Mouse (Mus musculus): ENCODE data around the gene Sfxn3. TPM values are rescaled to one million over a fixed set of nuclear protein-coding genes. Genes with fewer than 3 reads are reported as not detected.

The Sfxn3 gene
- polyA plus RNA-seq, 1 experiment from 2014 or later = 6.8 TPM

DNA sequence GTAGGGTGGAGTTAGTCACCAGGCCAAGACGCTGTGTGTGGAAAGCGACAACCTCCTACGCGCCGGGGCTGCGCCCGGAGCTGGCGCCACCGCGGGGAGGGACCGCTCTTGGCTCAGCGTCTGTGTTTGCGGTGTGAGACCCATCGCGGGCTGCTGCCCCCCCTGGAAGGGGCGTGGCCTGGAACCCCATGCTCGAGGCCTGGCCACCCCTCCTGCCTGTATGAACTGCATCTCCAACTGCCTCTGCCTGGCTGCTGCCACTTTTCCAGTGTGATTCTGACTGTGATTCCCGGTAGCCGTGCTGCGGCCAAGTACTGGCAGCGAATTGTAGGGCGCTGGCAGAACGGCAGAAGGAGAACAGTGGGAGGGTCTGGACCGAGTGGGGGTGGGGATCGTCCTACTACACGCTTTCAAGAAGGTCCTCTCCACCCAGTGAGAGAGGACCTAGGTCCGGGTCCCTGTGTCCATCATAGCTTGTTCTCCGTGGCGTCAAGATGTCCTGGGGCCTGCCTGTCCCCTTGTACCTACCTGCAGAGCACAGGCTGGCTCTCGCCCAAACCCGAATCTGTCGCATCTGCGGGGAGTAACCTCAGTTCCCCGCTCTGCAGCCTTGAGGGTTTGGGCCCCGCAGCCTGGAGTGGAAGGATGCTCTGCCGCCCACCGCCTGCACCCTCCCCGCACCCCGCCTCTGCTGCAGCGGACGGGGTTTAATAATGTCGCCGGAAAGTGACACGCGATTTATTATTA lies 32.6 kb downstream of the Sfxn3 start:
- no peaks in the 10 kb centered on the region for H3K9me3 ChIP-seq (ENCODE audit: control insufficient read depth, low read length)
- no peak overlapping the region for H3K9ac ChIP-seq (ENCODE audit: low read depth, low read length)
- DNase-seq (ENCODE audit: low spot score) (no peak), ATAC-seq (replicated peaks; ENCODE audit: low FRiP score) (no peak)
- H3K27me3 ChIP-seq (replicated peaks; ENCODE audit: control insufficient read depth, insufficient read depth, low read length) = peaks cover 83% of the 10 kb centered on the region
- 2% methylated on average over 45 of the region's 45 CpGs for WGBS
- peak overlapping the region; percentile 61 for H3K4me2 ChIP-seq
- no peak overlapping the region for H3K27ac ChIP-seq (ENCODE audit: low read depth, low read length)
- peak overlapping the region; percentile 39 for H3K4me3 ChIP-seq (ENCODE audit: low read depth, low read length)
- H3K4me1 ChIP-seq (replicated peaks; ENCODE audit: control insufficient read depth, insufficient read depth, low read length) = peaks cover 44% of the 10 kb centered on the region
- no peaks in the 10 kb centered on the region for H3K36me3 ChIP-seq (ENCODE audit: control insufficient read depth, insufficient read depth, low read length)

- Histone ChIP-seq H3K4me3 (ENCODE audit: low read depth, low read length) (peak overlapping the region; percentile 39), H3K4me1 (replicated peaks; ENCODE audit: control insufficient read depth, insufficient read depth, low read length) (peaks cover 41% of the 10 kb centered on the region), H3K36me3 (ENCODE audit: control insufficient read depth, insufficient read depth, low read length) (no peaks in the 10 kb centered on the region), H3K27me3 (replicated peaks; ENCODE audit: control insufficient read depth, insufficient read depth, low read length) (peaks cover 87% of the 10 kb centered on the region), H3K9me3 (ENCODE audit: control insufficient read depth, low read length) (no peaks in the 10 kb centered on the region), H3K9ac (ENCODE audit: low read depth, low read length) (no peak overlapping the region), H3K4me2 (peak overlapping the region; percentile 61), H3K27ac (ENCODE audit: low read depth, low read length) (no peak overlapping the region)
- ATAC-seq (replicated peaks; ENCODE audit: low FRiP score) (no peak), DNase-seq (ENCODE audit: low spot score) (no peak)
- 1% methylated on average over 17 of the region's 17 CpGs for WGBS
These were observed 33.4 kb downstream of the Sfxn3 start for GRCm38 (mm10) chr19:45080711-45081110.

DNA sequence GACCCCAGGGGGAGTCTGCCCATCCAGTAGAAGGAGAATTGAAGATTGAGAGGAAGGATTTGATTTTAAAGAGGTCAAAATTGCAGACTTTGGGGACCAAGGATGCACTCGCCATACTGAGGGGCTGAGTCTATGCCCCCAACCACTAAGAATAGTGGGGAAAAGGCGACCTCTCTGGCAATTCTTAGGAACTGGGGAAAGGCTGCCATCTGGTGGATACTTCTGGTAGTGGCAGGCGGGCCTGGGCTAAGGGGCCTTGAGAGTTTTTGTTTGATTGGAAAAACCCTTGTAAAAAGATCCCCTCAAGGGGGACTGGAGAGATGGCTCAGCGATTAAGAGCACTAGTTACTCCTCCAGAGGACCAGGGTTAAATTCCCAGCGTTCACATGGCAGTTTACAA lies 34.0 kb downstream of the Sfxn3 start:
- Histone ChIP-seq H3K4me1 (replicated peaks; ENCODE audit: control insufficient read depth, insufficient read depth, low read length) (peaks cover 37% of the 10 kb centered on the region), H3K4me3 (ENCODE audit: low read depth, low read length) (peak overlapping the region; percentile 5; the same call in 1 of the 2 replicates)

DNA sequence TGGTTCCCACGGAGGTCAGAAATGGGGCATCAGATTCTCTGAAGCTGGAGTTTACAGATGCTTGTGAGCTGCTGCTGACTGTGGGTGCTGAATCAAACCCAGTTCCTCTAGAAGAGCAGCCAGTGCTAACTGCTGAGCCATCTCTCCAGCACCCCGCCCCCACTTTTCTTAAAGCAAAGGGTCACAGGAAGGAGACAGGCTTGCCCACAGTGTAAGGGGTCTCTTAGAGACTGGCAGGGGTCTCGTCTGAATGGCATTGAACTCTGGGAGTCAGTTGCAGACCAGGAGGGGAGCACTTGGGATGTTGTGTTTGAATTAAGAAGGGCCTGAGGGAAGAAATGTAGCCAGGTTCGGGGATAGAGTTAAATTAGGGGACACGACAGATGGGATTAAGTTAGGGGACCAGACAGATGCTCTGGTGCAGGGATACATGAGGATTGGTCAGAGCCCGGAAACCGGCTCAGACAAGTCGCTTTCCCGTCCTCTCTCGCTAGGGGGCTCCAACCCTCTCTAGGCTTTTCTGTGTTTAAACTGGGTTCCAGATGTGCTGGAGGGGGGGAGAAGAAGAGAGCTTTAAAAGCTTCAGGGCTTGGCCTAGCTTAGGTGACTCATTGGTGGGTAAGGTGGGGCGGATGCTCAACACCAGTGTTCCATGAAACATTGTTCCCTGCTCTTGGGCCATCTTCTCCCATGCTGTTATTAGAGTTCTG lies 34.7 kb downstream of the Sfxn3 start:
- Histone ChIP-seq H3K27me3 (replicated peaks; ENCODE audit: control insufficient read depth, insufficient read depth, low read length) (peaks cover 85% of the 10 kb centered on the region), H3K4me1 (replicated peaks; ENCODE audit: control insufficient read depth, insufficient read depth, low read length) (peaks cover 32% of the 10 kb centered on the region), H3K4me2 (no peak overlapping the region), H3K27ac (ENCODE audit: low read depth, low read length) (no peak overlapping the region), H3K4me3 (ENCODE audit: low read depth, low read length) (no peak overlapping the region), H3K36me3 (ENCODE audit: control insufficient read depth, insufficient read depth, low read length) (no peaks in the 10 kb centered on the region), H3K9me3 (ENCODE audit: control insufficient read depth, low read length) (no peaks in the 10 kb centered on the region), H3K9ac (ENCODE audit: low read depth, low read length) (no peak overlapping the region)
- DNase-seq (ENCODE audit: low spot score) (no peak), ATAC-seq (replicated peaks; ENCODE audit: low FRiP score) (no peak)
- WGBS = 21% methylated on average over 11 of the region's 11 CpGs

More for the DNA sequence above, 34.0 kb downstream of the Sfxn3 start:
- Histone ChIP-seq H3K9ac (ENCODE audit: low read depth, low read length) (no peak overlapping the region), H3K27me3 (replicated peaks; ENCODE audit: control insufficient read depth, insufficient read depth, low read length) (peaks cover 87% of the 10 kb centered on the region), H3K36me3 (ENCODE audit: control insufficient read depth, insufficient read depth, low read length) (no peaks in the 10 kb centered on the region), H3K4me2 (peak overlapping the region; percentile 35; the same call in 1 of the 2 replicates), H3K27ac (ENCODE audit: low read depth, low read length) (no peak overlapping the region), H3K9me3 (ENCODE audit: control insufficient read depth, low read length) (no peaks in the 10 kb centered on the region)
- 2% methylated on average over 5 of the region's 5 CpGs for WGBS
- ATAC-seq (replicated peaks; ENCODE audit: low FRiP score) (no peak), DNase-seq (ENCODE audit: low spot score) (peak; percentile 74)

DNA sequence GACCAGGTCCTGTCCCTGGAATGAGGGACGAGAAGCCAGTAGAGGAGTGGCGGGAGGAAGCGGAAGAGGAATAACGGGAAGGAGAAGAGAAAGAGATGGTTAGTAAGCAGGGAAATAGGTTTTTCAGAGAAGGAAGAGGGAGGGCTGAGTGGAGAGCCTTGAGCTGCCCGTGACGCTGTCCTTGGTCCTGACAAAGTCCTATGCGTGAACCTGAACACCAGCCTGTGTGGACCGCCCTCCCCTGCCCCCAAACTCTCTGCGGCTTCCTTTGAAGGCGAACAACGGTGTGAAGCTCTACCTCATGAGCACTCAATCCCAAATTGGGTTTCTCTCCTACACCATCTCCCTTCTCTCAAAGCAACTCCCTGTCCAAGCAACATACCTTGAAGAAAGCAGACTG lies 50.6 kb downstream of the Sfxn3 start:
- DNase-seq (ENCODE audit: low spot score) (no peak), ATAC-seq (replicated peaks; ENCODE audit: low FRiP score) (no peak)
- peaks cover 15% of the 10 kb centered on the region for H3K27me3 ChIP-seq (replicated peaks; ENCODE audit: control insufficient read depth, insufficient read depth, low read length)
- no peaks in the 10 kb centered on the region for H3K36me3 ChIP-seq (ENCODE audit: control insufficient read depth, insufficient read depth, low read length)
- no peak overlapping the region for H3K4me2 ChIP-seq
- 17% methylated on average over 11 of the region's 11 CpGs for WGBS
- H3K9ac ChIP-seq (ENCODE audit: low read depth, low read length) = no peak overlapping the region
- no peak overlapping the region for H3K4me3 ChIP-seq (ENCODE audit: low read depth, low read length)
- H3K4me1 ChIP-seq (replicated peaks; ENCODE audit: control insufficient read depth, insufficient read depth, low read length) = no peaks in the 10 kb centered on the region
- no peak overlapping the region for H3K27ac ChIP-seq (ENCODE audit: low read depth, low read length)
- H3K9me3 ChIP-seq (ENCODE audit: control insufficient read depth, low read length) = no peaks in the 10 kb centered on the region

DNA sequence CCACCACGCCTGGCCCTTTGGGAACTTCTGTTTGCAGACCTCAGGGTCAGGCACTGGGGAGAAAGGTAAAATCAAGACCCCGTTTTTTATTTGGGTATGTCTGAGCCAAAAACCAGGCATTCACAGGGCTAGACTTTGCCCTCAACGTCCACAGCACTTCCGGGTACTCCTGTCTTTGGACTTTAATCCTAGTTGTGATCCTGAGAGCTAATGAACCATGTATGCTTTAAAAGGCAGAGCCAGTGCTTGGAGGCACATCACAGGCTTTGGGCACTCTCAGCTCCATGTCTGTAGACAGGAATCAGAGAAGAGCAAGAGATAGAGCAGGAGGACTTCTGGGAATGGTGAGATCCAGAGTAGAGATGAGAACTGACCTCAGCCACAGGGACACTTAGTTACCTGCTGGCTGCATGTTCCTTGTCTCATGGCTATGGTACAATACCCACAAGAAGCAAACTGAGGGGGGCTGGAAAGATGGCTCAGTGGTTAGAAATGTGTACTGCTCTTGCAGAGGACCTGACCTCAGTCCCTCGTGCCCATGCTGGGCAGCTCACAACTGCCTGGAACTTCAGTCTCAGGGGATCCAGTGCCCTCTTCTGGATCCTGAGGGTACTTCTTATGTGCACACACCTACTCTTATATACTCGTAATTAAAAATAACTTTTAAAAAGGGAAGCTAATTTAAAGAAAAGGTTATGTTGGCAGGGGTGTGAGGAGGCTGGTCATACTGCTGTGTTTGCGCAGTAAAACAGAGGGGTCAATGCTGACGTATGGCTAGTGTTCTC lies 53.4 kb downstream of the Sfxn3 start:
- Histone ChIP-seq H3K9ac (ENCODE audit: low read depth, low read length) (no peak overlapping the region), H3K4me3 (ENCODE audit: low read depth, low read length) (no peak overlapping the region), H3K36me3 (ENCODE audit: control insufficient read depth, insufficient read depth, low read length) (no peaks in the 10 kb centered on the region), H3K4me1 (replicated peaks; ENCODE audit: control insufficient read depth, insufficient read depth, low read length) (no peaks in the 10 kb centered on the region), H3K9me3 (ENCODE audit: control insufficient read depth, low read length) (no peaks in the 10 kb centered on the region), H3K4me2 (no peak overlapping the region), H3K27ac (ENCODE audit: low read depth, low read length) (no peak overlapping the region), H3K27me3 (replicated peaks; ENCODE audit: control insufficient read depth, insufficient read depth, low read length) (peaks cover 42% of the 10 kb centered on the region)
- no peak for DNase-seq (ENCODE audit: low spot score)
- ATAC-seq (replicated peaks; ENCODE audit: low FRiP score) = no peak
- 62% methylated on average over 8 of the region's 8 CpGs for WGBS

GRCm38 (mm10) chr19:45105591-45105990 lies 58.3 kb downstream of the Sfxn3 start:
- Histone ChIP-seq H3K9me3 (ENCODE audit: control insufficient read depth, low read length) (no peaks in the 10 kb centered on the region), H3K27ac (ENCODE audit: low read depth, low read length) (no peak overlapping the region), H3K4me1 (replicated peaks; ENCODE audit: control insufficient read depth, insufficient read depth, low read length) (no peaks in the 10 kb centered on the region), H3K27me3 (replicated peaks; ENCODE audit: control insufficient read depth, insufficient read depth, low read length) (peaks cover 42% of the 10 kb centered on the region), H3K36me3 (ENCODE audit: control insufficient read depth, insufficient read depth, low read length) (no peaks in the 10 kb centered on the region), H3K4me2 (no peak overlapping the region), H3K4me3 (ENCODE audit: low read depth, low read length) (no peak overlapping the region), H3K9ac (ENCODE audit: low read depth, low read length) (no peak overlapping the region)
- DNase-seq (ENCODE audit: low spot score) (no peak), ATAC-seq (replicated peaks; ENCODE audit: low FRiP score) (no peak)
- WGBS = 25% methylated on average over 1 of the region's 1 CpGs

Data from liver, embryonic 11.5 days (tissue).